Mouse (Mus musculus) embryonic fibroblast, embryonic 13.5 days (primary cell): ENCODE measurements around the gene Bpifb9b.
"Not testable (repeated sequence)": the region's sequence is repeated elsewhere in the genome, so short reads cannot be mapped to it uniquely, and the experiment has no call there.

Source experiments
- CTCF ChIP-seq: IDR thresholded peaks from 2 replicates; pipeline ENCODE4 v1.5.1; 2011; ENCODE audit warnings: mild to moderate bottlenecking, control low read depth, low read length, moderate library complexity, borderline replicate concordance; ENCODE audit not compliant: insufficient read depth
- POLR2A ChIP-seq: IDR thresholded peaks from 2 replicates; pipeline ENCODE4 v1.6.1; 2011; ENCODE audit warnings: low read depth, mild to moderate bottlenecking, control low read depth, low read length, moderate library complexity

- TF ChIP-seq CTCF, POLR2A: not testable (repeated sequence)
Measured at GRCm38 (mm10) chr2:154306927-154307326, at the start of gene Bpifb9b.
